Mouse (Mus musculus) lung, postnatal 4 days (tissue): ENCODE measurements around the gene Lsm3.

ENCODE experiments used
- DNase-seq, 2 experiments: peaks; one replicate each; pipeline ENCODE4 v3.0.0; 2021

Lsm3 gene

DNA sequence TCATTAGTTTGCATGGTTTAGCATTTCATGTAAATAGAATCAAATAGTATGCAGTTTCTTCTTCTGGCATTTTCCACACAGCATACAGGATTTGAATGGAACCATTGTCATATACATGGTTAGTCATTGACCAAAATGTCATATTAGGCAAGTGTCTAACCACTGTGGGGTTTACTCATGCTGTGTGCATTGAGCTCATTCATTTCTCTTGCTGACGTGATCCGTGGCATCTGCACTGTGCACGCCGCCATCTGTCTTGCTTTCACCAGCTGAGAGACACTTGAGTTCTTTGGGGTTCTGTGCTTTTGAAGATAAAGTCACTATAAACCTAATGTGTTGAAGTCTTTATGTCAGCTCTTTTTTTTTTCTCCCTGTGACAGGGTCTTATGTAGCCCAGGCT lies 43.6 kb downstream of the Lsm3 start:
- no peak for DNase-seq

DNA sequence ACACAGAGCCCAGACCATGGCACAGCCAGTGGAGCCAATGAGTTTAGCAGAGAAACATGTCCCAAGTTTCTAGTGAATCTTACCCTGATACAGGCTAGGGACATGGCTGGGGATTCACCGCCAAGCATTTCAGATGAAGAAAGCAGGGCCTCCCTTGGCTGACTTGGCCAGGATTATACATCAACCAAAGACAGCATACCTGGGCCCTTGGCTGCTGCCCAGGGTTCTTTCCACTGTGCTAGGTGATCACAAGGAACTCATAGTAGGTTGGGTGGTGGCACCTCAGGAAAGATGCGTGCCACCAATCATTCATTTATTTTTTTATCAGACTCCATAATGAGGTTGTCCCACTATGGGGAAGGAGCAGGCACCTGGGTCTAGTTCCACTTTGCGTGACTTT lies 44.5 kb downstream of the Lsm3 start:
- no peak for DNase-seq

DNA sequence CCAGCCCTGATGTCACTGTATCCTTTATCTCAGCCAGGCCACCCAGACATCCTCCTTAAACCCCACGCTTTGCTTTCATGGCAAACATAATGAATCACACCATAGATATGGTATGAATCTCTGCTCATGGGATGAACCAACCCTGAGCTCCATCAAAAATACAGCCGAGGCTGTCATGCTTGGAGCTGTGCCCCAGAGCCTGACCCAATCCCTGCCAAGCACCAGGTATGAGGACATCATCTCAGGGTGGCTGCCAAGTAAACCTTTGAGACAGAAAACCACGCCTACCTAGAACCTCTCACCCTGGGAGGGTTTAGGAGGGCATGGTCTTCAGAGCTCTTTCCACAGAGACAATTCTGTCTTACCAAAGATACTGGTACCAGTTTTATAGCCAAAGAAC lies 47.3 kb downstream of the Lsm3 start:
- DNase-seq: no peak

DNA sequence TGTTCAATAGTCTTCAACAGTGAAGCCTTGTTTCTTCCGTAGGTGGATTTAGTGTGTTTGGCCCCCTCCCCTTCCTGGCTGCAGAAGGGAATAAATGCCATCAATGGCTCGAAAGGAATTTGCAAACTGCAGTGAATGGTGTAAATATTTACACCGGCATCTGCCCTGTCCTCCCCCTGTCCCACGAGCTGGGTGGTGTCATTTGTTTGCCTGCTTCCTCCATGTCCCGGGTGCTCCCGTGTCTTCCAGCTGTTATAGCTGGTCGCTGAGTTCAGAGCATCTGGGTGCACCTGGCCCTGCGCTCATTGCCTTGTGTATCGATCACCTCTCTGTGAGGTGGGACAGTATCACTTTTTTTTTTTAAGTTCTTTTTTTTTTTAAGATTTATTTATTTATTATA lies 50.7 kb downstream of the Lsm3 start:
- DNase-seq: no peak
